Mouse (Mus musculus) brain, embryonic 14.5 days (tissue): ENCODE measurements around the gene Oas1d.

Experiments used
- CTCF ChIP-seq: fragments of 200-500 bp; IDR thresholded peaks from 2 replicates; pipeline ENCODE4 v1.5.1; 2012; ENCODE audit warnings: inconsistent platforms, mild to moderate bottlenecking, moderate library complexity, borderline replicate concordance; ENCODE audit not compliant: insufficient read depth, insufficient read length; ENCODE audit errors: extremely low read depth
- POLR2A ChIP-seq: fragments of 200-500 bp; IDR thresholded peaks from 2 replicates; pipeline ENCODE4 v1.6.1; 2012; ENCODE audit warnings: mild to moderate bottlenecking, inconsistent platforms, borderline replicate concordance; ENCODE audit not compliant: poor library complexity, insufficient read depth, insufficient read length, severe bottlenecking; ENCODE audit errors: extremely low read depth

DNA sequence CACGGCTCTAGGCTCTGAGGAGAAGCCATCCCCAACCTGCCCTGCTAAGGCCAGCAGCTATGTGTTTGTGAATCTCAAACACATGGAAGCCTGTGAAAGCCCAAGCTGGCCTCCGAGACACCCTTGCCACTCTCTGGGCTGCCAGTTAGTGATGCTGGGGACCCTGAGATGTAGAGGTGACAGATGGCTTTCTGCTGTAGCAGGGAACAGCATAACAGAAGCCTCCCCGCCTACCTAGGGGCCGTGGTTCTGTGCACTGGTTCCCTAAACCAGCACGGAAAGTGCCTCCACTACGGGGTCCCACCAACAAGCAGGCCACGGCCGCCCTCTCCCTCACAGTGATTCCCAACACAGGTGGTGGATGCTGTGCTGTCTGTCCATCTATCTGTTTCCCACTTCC lies 52.6 kb downstream of the Oas1d start:
- no peak for TF ChIP-seq CTCF
- TF ChIP-seq POLR2A = no peak
